Mouse (Mus musculus): Measurements from ENCODE around the gene Ube2n. TPM values are rescaled to one million over a fixed set of nuclear protein-coding genes. Genes with fewer than 3 reads are reported as not detected.
A peak's percentile ranks its signal among the peaks of the same experiment; 100 is the strongest.
"Not testable (repeated sequence)": the region's sequence is repeated elsewhere in the genome, so short reads cannot be mapped to it uniquely, and the experiment has no call there.

Gene Ube2n
- total RNA-seq, 2 experiments from 2014 or later, result 134 to 281 TPM

GRCm38 (mm10) chr10:95525037-95525675 lies 10.2 kb downstream of the Ube2n start:
- no peak for ATAC-seq (replicated peaks; ENCODE audit: poor library complexity, severe bottlenecking)

- no peak for ATAC-seq (replicated peaks; ENCODE audit: poor library complexity, severe bottlenecking)
Observed at GRCm38 (mm10) chr10:95525871-95526270, 10.9 kb downstream of the Ube2n start.

- peak; percentile 81 for ATAC-seq (replicated peaks; ENCODE audit: poor library complexity, severe bottlenecking)
Observed at GRCm38 (mm10) chr10:95526495-95527122, 11.7 kb downstream of the Ube2n start.

GRCm38 (mm10) chr10:95530551-95531121 lies 15.7 kb downstream of the Ube2n start:
- peak; percentile 38; the same call in 1 of the 2 replicates for ATAC-seq (replicated peaks; ENCODE audit: poor library complexity, severe bottlenecking)

GRCm38 (mm10) chr10:95532916-95533315 lies 18.0 kb downstream of the Ube2n start:
- no peak for ATAC-seq (replicated peaks; ENCODE audit: poor library complexity, severe bottlenecking)

GRCm38 (mm10) chr10:95533382-95533781 lies 18.4 kb downstream of the Ube2n start:
- no peak for ATAC-seq (replicated peaks; ENCODE audit: poor library complexity, severe bottlenecking)

- no peak for ATAC-seq (replicated peaks; ENCODE audit: poor library complexity, severe bottlenecking)
Observed at GRCm38 (mm10) chr10:95535399-95536221, 20.7 kb downstream of the Ube2n start.

- no peak for ATAC-seq (replicated peaks; ENCODE audit: poor library complexity, severe bottlenecking)
Observed at GRCm38 (mm10) chr10:95536222-95536541, 21.2 kb downstream of the Ube2n start.

GRCm38 (mm10) chr10:95539260-95539659 lies 24.3 kb downstream of the Ube2n start:
- no peak for ATAC-seq (replicated peaks; ENCODE audit: poor library complexity, severe bottlenecking)

- ATAC-seq (replicated peaks; ENCODE audit: poor library complexity, severe bottlenecking), result no peak
Observed at GRCm38 (mm10) chr10:95539841-95540240, 24.9 kb downstream of the Ube2n start.

- ATAC-seq (replicated peaks; ENCODE audit: poor library complexity, severe bottlenecking), result no peak
Observed at GRCm38 (mm10) chr10:95542916-95543315, 28.0 kb downstream of the Ube2n start.

GRCm38 (mm10) chr10:95543377-95543776 lies 28.4 kb downstream of the Ube2n start:
- no peak for ATAC-seq (replicated peaks; ENCODE audit: poor library complexity, severe bottlenecking)

- ATAC-seq (replicated peaks; ENCODE audit: poor library complexity, severe bottlenecking), result no peak
Observed at GRCm38 (mm10) chr10:95544004-95544403, 29.1 kb downstream of the Ube2n start.

- ATAC-seq (replicated peaks; ENCODE audit: poor library complexity, severe bottlenecking), result no peak
Observed at GRCm38 (mm10) chr10:95544651-95545050, 29.7 kb downstream of the Ube2n start.

GRCm38 (mm10) chr10:95545051-95545450 lies 30.1 kb downstream of the Ube2n start:
- no peak for ATAC-seq (replicated peaks; ENCODE audit: poor library complexity, severe bottlenecking)

- no peak for ATAC-seq (replicated peaks; ENCODE audit: poor library complexity, severe bottlenecking)
Observed at GRCm38 (mm10) chr10:95546178-95546577, 31.2 kb downstream of the Ube2n start.

GRCm38 (mm10) chr10:95548154-95548826 lies 33.3 kb downstream of the Ube2n start:
- no peak; the same call in 1 of the 2 replicates for ATAC-seq (replicated peaks; ENCODE audit: poor library complexity, severe bottlenecking)

GRCm38 (mm10) chr10:95549080-95549479 lies 34.1 kb downstream of the Ube2n start:
- not testable (repeated sequence) for ATAC-seq (replicated peaks; ENCODE audit: poor library complexity, severe bottlenecking)

GRCm38 (mm10) chr10:95550506-95550905 lies 35.6 kb downstream of the Ube2n start:
- ATAC-seq (replicated peaks; ENCODE audit: poor library complexity, severe bottlenecking), result no peak; the same call in 1 of the 2 replicates

- ATAC-seq (replicated peaks; ENCODE audit: poor library complexity, severe bottlenecking), result peak; percentile 29; the same call in 1 of the 2 replicates
Observed at GRCm38 (mm10) chr10:95551752-95552151, 36.8 kb downstream of the Ube2n start.
